Mouse (Mus musculus): ENCODE results near the gene Srsf10. TPM values are rescaled to one million over a fixed set of nuclear protein-coding genes. Genes with fewer than 3 reads are reported as not detected.

Gene Srsf10
- polyA plus RNA-seq, 1 experiment from 2014 or later: 81.8 TPM

DNA sequence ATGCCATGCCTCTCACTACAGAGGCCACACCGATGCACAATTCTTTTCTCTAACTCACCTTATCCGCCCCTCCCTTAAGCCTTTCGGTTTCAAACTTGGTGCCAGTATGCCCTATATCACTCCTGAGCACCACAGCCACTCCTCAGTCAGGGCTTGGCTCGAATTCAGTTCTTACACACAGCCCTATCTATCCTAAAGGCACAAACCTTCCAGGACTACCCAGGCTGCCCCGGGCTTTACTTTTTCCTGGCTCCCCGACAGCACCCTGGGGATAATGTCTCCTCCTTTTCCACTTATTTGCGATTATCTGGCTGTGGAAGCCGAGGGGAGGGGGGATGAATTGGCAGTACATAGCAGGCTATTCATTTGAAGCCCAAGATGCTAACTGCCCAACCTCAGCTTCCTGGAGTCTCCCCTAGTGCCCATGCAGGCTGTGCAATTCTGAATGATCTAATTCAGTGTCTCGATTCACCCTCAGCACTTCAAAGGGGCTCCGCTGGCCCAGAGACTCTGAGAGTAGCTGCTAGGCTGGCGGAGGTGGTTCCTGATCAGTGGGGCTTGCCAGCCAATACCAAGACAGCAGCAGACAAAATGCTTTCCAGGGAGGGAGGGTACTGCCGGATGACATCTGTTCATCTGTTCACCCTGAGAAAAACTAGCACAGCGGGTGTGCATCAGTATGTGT lies 5.0 kb upstream of the Srsf10 start:
- ATAC-seq (ENCODE audit: low read depth): peak; percentile 33; the same call in 1 of the 2 replicates
- WGBS (ENCODE audit: insufficient replicate concordance): 46% methylated on average over 13 of the region's 13 CpGs
- Histone ChIP-seq H3K9me3 (replicated peaks; ENCODE audit: control insufficient read depth, low read length) (no peaks in the 10 kb centered on the region), H3K4me1 (ENCODE audit: control insufficient read depth, low read depth, low read length) (peaks cover 57% of the 10 kb centered on the region), H3K27ac (ENCODE audit: low read length) (peak overlapping the region; percentile 99), H3K36me3 (ENCODE audit: control insufficient read depth, insufficient read depth) (no peaks in the 10 kb centered on the region), H3K9ac (ENCODE audit: low read depth, low read length) (peak overlapping the region; percentile 62), H3K4me2 (ENCODE audit: low read depth, low read length) (peak overlapping the region; percentile 57; the same call in 1 of the 2 replicates), H3K27me3 (ENCODE audit: control insufficient read depth, insufficient read depth, low read depth, low read length) (no peaks in the 10 kb centered on the region), H3K4me3 (ENCODE audit: low read depth, low read length) (no peak overlapping the region)

GRCm38 (mm10) chr4:135851942-135852341 lies 3.6 kb upstream of the Srsf10 start:
- Histone ChIP-seq H3K4me3 (ENCODE audit: low read depth, low read length) (peak overlapping the region; percentile 23), H3K9me3 (replicated peaks; ENCODE audit: control insufficient read depth, low read length) (no peaks in the 10 kb centered on the region), H3K27ac (ENCODE audit: low read length) (peak overlapping the region; percentile 99), H3K4me2 (ENCODE audit: low read depth, low read length) (peak overlapping the region; percentile 57), H3K27me3 (ENCODE audit: control insufficient read depth, insufficient read depth, low read depth, low read length) (no peaks in the 10 kb centered on the region), H3K36me3 (ENCODE audit: control insufficient read depth, insufficient read depth) (no peaks in the 10 kb centered on the region), H3K9ac (ENCODE audit: low read depth, low read length) (peak overlapping the region; percentile 62), H3K4me1 (ENCODE audit: control insufficient read depth, low read depth, low read length) (peaks cover 57% of the 10 kb centered on the region)
- ATAC-seq (ENCODE audit: low read depth): peak; percentile 60
- WGBS (ENCODE audit: insufficient replicate concordance): 36% methylated on average over 9 of the region's 9 CpGs

DNA sequence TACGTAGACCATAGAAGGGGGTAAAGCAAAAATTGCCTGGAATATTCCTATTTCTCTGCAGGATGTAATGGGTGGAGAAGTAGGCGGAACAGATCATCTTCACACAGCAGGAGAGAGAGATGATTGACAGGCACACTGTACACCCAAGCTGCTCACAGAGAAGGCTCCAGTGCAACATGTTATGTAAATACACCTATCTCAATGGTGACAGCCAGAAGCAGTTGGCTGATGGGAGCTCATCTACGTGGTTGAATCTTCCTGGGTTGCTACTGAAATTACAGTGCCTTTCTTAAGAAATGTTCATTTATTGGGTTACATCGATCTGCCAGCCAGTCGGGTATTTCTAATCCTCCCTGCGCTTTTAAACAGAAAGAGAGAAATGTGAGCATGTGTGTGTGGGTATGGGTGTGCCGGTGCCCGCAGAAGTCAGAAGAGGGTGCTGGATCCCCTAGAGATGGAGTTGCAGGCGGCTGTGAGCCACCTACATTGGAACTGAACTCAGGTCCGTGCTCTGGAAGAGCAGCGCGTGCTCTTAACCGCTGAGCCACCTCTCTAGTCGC lies 1.5 kb upstream of the Srsf10 start:
- peak overlapping the region; percentile 10; the same call in 1 of the 2 replicates for H3K9ac ChIP-seq (ENCODE audit: low read depth, low read length)
- WGBS (ENCODE audit: insufficient replicate concordance): 83% methylated on average over 14 of the region's 14 CpGs

DNA sequence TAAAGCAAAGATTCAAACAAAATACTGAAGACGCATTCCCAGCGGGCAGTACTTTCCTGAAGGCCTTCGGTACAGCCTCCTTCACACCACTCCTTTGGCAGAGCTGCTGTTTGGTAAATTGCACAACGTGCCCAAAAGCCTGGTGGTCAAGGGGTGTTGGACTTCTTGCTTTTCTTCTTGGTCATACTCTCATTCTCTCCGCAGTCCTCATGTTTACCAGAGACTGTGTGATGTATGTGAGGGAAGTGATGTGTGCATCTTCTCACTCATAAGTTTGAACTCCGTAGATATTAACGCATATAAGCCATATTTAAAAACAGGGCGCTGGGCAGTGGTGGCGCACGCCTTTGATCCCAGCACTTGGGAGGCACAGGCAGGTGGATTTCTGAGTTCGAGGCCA lies 917 bp upstream of the Srsf10 start:
- ATAC-seq (ENCODE audit: low read depth): no peak
- H3K27me3 ChIP-seq (ENCODE audit: control insufficient read depth, insufficient read depth, low read depth, low read length): no peaks in the 10 kb centered on the region
- 70% methylated on average over 11 of the region's 11 CpGs for WGBS (ENCODE audit: insufficient replicate concordance)
- no peaks in the 10 kb centered on the region for H3K9me3 ChIP-seq (replicated peaks; ENCODE audit: control insufficient read depth, low read length)
- peaks cover 10% of the 10 kb centered on the region for H3K36me3 ChIP-seq (ENCODE audit: control insufficient read depth, insufficient read depth)
- H3K9ac ChIP-seq (ENCODE audit: low read depth, low read length): peak overlapping the region; percentile 94
- H3K27ac ChIP-seq (ENCODE audit: low read length): peak overlapping the region; percentile 99
- peak overlapping the region; percentile 98 for H3K4me3 ChIP-seq (ENCODE audit: low read depth, low read length)
- peaks cover 74% of the 10 kb centered on the region for H3K4me1 ChIP-seq (ENCODE audit: control insufficient read depth, low read depth, low read length)
- H3K4me2 ChIP-seq (ENCODE audit: low read depth, low read length): peak overlapping the region; percentile 95

More for the DNA sequence above, 1.5 kb upstream of the Srsf10 start:
- Histone ChIP-seq H3K27me3 (ENCODE audit: control insufficient read depth, insufficient read depth, low read depth, low read length) (no peaks in the 10 kb centered on the region), H3K27ac (ENCODE audit: low read length) (peak overlapping the region; percentile 99), H3K4me3 (ENCODE audit: low read depth, low read length) (no peak overlapping the region), H3K4me1 (ENCODE audit: control insufficient read depth, low read depth, low read length) (peaks cover 69% of the 10 kb centered on the region), H3K9me3 (replicated peaks; ENCODE audit: control insufficient read depth, low read length) (no peaks in the 10 kb centered on the region), H3K36me3 (ENCODE audit: control insufficient read depth, insufficient read depth) (peaks cover 4% of the 10 kb centered on the region), H3K4me2 (ENCODE audit: low read depth, low read length) (peak overlapping the region; percentile 95; the same call in 1 of the 2 replicates)
- no peak for ATAC-seq (ENCODE audit: low read depth)

GRCm38 (mm10) chr4:135855080-135855479 lies 467 bp upstream of the Srsf10 start:
- WGBS (ENCODE audit: insufficient replicate concordance): 3% methylated on average over 6 of the region's 6 CpGs
- peak overlapping the region; percentile 94 for H3K9ac ChIP-seq (ENCODE audit: low read depth, low read length)
- H3K4me1 ChIP-seq (ENCODE audit: control insufficient read depth, low read depth, low read length): peaks cover 72% of the 10 kb centered on the region
- H3K9me3 ChIP-seq (replicated peaks; ENCODE audit: control insufficient read depth, low read length): no peaks in the 10 kb centered on the region
- H3K27ac ChIP-seq (ENCODE audit: low read length): peak overlapping the region; percentile 99
- H3K4me3 ChIP-seq (ENCODE audit: low read depth, low read length): peak overlapping the region; percentile 98
- H3K36me3 ChIP-seq (ENCODE audit: control insufficient read depth, insufficient read depth): peaks cover 10% of the 10 kb centered on the region
- peak overlapping the region; percentile 95 for H3K4me2 ChIP-seq (ENCODE audit: low read depth, low read length)
- no peak for ATAC-seq (ENCODE audit: low read depth)
- no peaks in the 10 kb centered on the region for H3K27me3 ChIP-seq (ENCODE audit: control insufficient read depth, insufficient read depth, low read depth, low read length)

DNA sequence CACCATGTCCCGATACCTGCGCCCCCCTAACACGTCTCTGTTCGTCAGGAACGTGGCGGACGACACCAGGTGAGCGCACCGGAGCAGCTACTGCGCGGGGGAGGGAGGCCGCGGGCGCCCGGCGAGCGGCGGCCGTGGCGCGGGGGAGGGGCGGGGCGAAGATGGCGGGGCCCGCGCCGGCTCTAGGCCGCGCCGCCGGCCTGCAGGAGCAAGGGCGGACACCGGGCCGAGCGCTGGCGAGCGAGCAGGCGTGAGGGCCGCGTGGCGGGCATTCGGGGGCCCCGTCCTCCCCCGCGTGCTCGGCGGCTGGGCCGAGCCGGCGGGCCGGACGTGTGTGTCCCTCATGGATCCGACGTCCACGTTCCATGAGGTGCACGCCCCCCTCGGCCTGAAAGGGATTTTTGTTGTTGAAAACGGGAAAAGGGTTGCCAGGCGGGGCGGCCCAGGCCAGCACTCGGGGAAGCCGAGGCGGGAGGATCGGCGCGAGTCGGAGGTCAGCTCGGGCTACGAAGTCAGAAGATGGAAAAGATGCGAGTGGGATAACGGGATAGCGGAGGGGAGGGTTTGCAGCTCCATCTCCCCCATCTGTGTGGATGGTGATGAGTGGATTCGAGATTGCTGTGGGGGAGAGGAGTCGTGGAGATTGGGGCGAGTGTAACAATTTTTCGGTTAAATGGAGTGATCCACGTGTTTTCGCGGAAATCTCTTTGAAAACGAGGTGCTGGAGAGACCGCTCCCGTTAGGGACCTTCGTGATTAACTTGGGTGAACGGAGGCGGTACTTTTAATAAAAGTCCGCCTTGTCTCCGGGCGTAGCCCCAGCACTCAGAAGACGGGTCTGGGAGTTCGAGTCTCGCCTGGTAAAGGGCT lies 910 bp downstream of the Srsf10 start:
- ATAC-seq (ENCODE audit: low read depth): peak; percentile 70
- Histone ChIP-seq H3K4me3 (ENCODE audit: low read depth, low read length) (peak overlapping the region; percentile 98), H3K27me3 (ENCODE audit: control insufficient read depth, insufficient read depth, low read depth, low read length) (no peaks in the 10 kb centered on the region), H3K4me1 (ENCODE audit: control insufficient read depth, low read depth, low read length) (peaks cover 61% of the 10 kb centered on the region), H3K9me3 (replicated peaks; ENCODE audit: control insufficient read depth, low read length) (no peaks in the 10 kb centered on the region), H3K4me2 (ENCODE audit: low read depth, low read length) (peak overlapping the region; percentile 95), H3K27ac (ENCODE audit: low read length) (peak overlapping the region; percentile 99), H3K36me3 (ENCODE audit: control insufficient read depth, insufficient read depth) (peaks cover 13% of the 10 kb centered on the region), H3K9ac (ENCODE audit: low read depth, low read length) (peak overlapping the region; percentile 94)
- WGBS (ENCODE audit: insufficient replicate concordance): under 1% methylated on average over 89 of the region's 91 CpGs

GRCm38 (mm10) chr4:135857597-135858186 lies 2.1 kb downstream of the Srsf10 start:
- no peaks in the 10 kb centered on the region for H3K27me3 ChIP-seq (ENCODE audit: control insufficient read depth, insufficient read depth, low read depth, low read length)
- peak overlapping the region; percentile 95 for H3K4me2 ChIP-seq (ENCODE audit: low read depth, low read length)
- peaks cover 50% of the 10 kb centered on the region for H3K4me1 ChIP-seq (ENCODE audit: control insufficient read depth, low read depth, low read length)
- WGBS (ENCODE audit: insufficient replicate concordance): 10% methylated on average over 7 of the region's 7 CpGs
- peak overlapping the region; percentile 94 for H3K9ac ChIP-seq (ENCODE audit: low read depth, low read length)
- no peak for ATAC-seq (ENCODE audit: low read depth)
- peak overlapping the region; percentile 98 for H3K4me3 ChIP-seq (ENCODE audit: low read depth, low read length)
- peaks cover 20% of the 10 kb centered on the region for H3K36me3 ChIP-seq (ENCODE audit: control insufficient read depth, insufficient read depth)
- peak overlapping the region; percentile 48 for H3K27ac ChIP-seq (ENCODE audit: low read length)
- no peaks in the 10 kb centered on the region for H3K9me3 ChIP-seq (replicated peaks; ENCODE audit: control insufficient read depth, low read length)

DNA sequence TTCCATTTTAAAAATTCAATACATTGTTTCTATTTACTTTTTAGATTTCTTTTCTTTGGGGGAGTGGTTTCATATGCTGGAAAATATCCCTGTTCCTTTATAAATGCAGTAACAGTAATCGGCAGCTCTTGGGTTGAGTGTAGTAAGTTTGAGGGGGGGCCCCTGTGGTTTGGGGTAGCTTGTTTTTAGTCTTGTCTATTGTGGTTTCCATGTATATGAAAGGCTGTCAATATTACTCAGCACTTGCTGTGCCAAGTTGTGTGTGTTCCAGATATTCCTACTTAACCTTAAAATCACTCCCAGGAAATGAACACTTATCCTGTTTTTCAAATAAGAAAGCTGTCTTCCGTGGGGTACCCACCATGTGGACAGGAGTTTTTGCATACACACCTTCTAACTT lies 13.4 kb downstream of the Srsf10 start:
- Histone ChIP-seq H3K4me1 (ENCODE audit: control insufficient read depth, low read depth, low read length) (peaks cover 18% of the 10 kb centered on the region), H3K27me3 (ENCODE audit: control insufficient read depth, insufficient read depth, low read depth, low read length) (no peaks in the 10 kb centered on the region), H3K9me3 (replicated peaks; ENCODE audit: control insufficient read depth, low read length) (no peaks in the 10 kb centered on the region), H3K27ac (ENCODE audit: low read length) (peak overlapping the region; percentile 38), H3K36me3 (ENCODE audit: control insufficient read depth, insufficient read depth) (peaks cover 35% of the 10 kb centered on the region), H3K9ac (ENCODE audit: low read depth, low read length) (no peak overlapping the region), H3K4me3 (ENCODE audit: low read depth, low read length) (no peak overlapping the region), H3K4me2 (ENCODE audit: low read depth, low read length) (no peak overlapping the region)
- ATAC-seq (ENCODE audit: low read depth): no peak
- 37% methylated on average over 2 of the region's 2 CpGs for WGBS (ENCODE audit: insufficient replicate concordance)

Data from liver, embryonic 16.5 days (tissue).